Mouse (Mus musculus): ENCODE measurements at regions not wholly inside any gene's neighbourhood (a gene's known extent, or its start where the extent isn't known, plus 50 kb on each side); places are given as distances from the start of the nearest gene placed in this dataset.

DNA sequence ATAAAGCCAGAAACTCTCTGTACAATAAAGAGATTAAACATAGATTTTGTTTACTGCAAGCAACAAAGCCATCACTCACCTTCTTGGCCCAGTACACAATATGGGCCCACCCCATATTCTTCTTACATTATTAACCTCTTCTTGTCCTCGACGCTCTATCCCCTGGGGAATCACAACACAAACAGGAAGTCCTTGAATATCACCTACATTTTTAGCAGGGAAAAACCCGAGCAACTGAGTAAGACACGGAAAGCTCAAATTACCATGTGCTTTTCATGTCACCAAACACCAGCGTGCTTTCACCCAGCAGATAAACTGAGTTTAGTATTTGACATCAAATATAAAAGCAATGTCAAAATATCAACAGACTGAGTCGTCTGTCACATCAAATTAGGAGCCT, 179.7 kb downstream of the Parm1 start:
- H3K4me2 ChIP-seq (replicated peaks; ENCODE audit: low read depth, low read length): no peak overlapping the region
- H3K4me3 ChIP-seq (ENCODE audit: low read depth, low read length): no peak overlapping the region
- H3K27ac ChIP-seq (ENCODE audit: low read length): no peak overlapping the region
- no peak for DNase-seq (ENCODE audit: low spot score)
- H3K9ac ChIP-seq (replicated peaks; ENCODE audit: low read depth): no peak overlapping the region
- WGBS: 47% methylated on average over 6 of the region's 6 CpGs
- no peaks in the 10 kb centered on the region for H3K27me3 ChIP-seq (replicated peaks; ENCODE audit: insufficient read depth, low read length)
- no peaks in the 10 kb centered on the region for H3K4me1 ChIP-seq (ENCODE audit: insufficient read depth, low read depth, low read length)
- no peak for TF ChIP-seq EP300 (IDR thresholded peaks at IDR 0.05)
- no peak for TF ChIP-seq CTCF (IDR thresholded peaks at IDR 0.05)
- no peaks in the 10 kb centered on the region for H3K9me3 ChIP-seq (ENCODE audit: low read length)
- ATAC-seq: no peak
- H3K36me3 ChIP-seq (ENCODE audit: insufficient read depth, low read length): no peaks in the 10 kb centered on the region

DNA sequence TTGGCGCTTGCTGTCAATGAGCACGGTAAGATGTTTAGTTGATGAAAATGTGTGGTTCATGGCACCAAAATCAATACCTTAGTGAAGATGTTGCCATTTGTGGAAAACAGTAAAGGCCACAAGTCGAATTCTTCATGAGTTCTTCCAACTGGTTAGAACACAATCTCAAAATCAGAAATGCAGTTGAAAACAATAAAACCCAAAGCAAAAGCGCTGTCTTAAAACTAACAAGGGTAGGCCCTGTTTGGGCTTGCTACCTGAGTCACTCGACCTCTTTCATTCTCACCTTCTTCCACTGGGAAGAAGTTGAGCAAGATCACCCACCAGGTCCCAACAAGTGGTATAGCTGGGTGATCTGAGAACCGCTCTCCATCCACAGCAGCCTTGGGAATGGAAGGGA, 179.1 kb downstream of the Parm1 start:
- Histone ChIP-seq H3K4me2 (replicated peaks; ENCODE audit: low read depth, low read length) (no peak overlapping the region), H3K27ac (ENCODE audit: low read length) (no peak overlapping the region), H3K9me3 (ENCODE audit: low read length) (no peaks in the 10 kb centered on the region), H3K4me3 (ENCODE audit: low read depth, low read length) (no peak overlapping the region), H3K4me1 (ENCODE audit: insufficient read depth, low read depth, low read length) (no peaks in the 10 kb centered on the region), H3K27me3 (replicated peaks; ENCODE audit: insufficient read depth, low read length) (no peaks in the 10 kb centered on the region), H3K9ac (replicated peaks; ENCODE audit: low read depth) (no peak overlapping the region), H3K36me3 (ENCODE audit: insufficient read depth, low read length) (no peaks in the 10 kb centered on the region)
- TF ChIP-seq EP300 (IDR thresholded peaks at IDR 0.05) (no peak), CTCF (IDR thresholded peaks at IDR 0.05) (no peak)
- 80% methylated on average over 6 of the region's 6 CpGs for WGBS
- ATAC-seq: no peak
- DNase-seq (ENCODE audit: low spot score): no peak

DNA sequence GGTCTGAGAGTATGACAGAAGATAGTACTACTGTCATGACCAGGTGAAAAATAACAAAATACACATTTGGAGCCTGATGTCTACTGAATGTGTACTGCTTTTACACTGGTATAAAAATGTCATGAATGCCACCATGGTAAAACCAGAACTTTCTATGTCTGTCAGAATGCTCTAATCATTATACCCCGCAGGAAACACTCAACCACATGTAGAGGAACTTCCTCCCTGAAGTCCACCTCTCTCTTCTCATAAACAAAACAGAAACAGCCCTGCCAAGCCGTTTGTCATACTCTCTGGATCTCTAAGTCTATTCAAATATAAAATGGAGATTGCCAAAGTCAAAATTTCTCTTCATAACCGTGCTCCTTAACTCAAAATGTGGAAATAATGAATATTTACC, 178.2 kb downstream of the Parm1 start:
- Histone ChIP-seq H3K9me3 (ENCODE audit: low read length) (no peaks in the 10 kb centered on the region), H3K4me1 (ENCODE audit: insufficient read depth, low read depth, low read length) (no peaks in the 10 kb centered on the region), H3K27me3 (replicated peaks; ENCODE audit: insufficient read depth, low read length) (no peaks in the 10 kb centered on the region), H3K36me3 (ENCODE audit: insufficient read depth, low read length) (no peaks in the 10 kb centered on the region), H3K9ac (replicated peaks; ENCODE audit: low read depth) (no peak overlapping the region), H3K4me3 (ENCODE audit: low read depth, low read length) (no peak overlapping the region), H3K4me2 (replicated peaks; ENCODE audit: low read depth, low read length) (no peak overlapping the region), H3K27ac (ENCODE audit: low read length) (no peak overlapping the region)
- ATAC-seq (no peak), DNase-seq (ENCODE audit: low spot score) (no peak)
- TF ChIP-seq CTCF (IDR thresholded peaks at IDR 0.05) (no peak), EP300 (IDR thresholded peaks at IDR 0.05) (no peak)
- WGBS: 60% methylated on average over 3 of the region's 3 CpGs

DNA sequence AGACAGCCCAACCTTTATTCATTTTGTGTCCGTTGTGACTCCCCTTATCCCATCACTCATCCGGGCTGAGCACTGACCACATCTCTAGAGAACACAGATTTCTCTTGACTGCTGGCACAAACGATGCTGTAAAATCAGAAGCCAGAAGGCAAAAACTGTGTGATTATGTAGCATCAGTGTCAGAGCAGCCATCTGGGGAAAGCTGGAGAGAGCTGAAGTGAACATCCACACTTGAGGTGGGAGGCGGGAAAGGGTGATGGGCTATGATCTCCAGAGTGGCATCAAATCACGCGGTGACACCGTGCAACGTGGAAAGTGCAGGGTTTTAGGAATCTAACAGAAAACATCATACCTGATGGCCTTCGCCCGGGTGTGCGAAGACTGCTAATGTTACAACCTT, 175.9 kb downstream of the Parm1 start:
- no peaks in the 10 kb centered on the region for H3K4me1 ChIP-seq (ENCODE audit: insufficient read depth, low read depth, low read length)
- H3K9me3 ChIP-seq (ENCODE audit: low read length): no peaks in the 10 kb centered on the region
- ATAC-seq (no peak), DNase-seq (ENCODE audit: low spot score) (no peak)
- 75% methylated on average over 11 of the region's 11 CpGs for WGBS
- H3K27me3 ChIP-seq (replicated peaks; ENCODE audit: insufficient read depth, low read length): no peaks in the 10 kb centered on the region
- TF ChIP-seq CTCF (IDR thresholded peaks at IDR 0.05): no peak
- no peak for TF ChIP-seq EP300 (IDR thresholded peaks at IDR 0.05)
- H3K9ac ChIP-seq (replicated peaks; ENCODE audit: low read depth): no peak overlapping the region
- H3K36me3 ChIP-seq (ENCODE audit: insufficient read depth, low read length): no peaks in the 10 kb centered on the region
- no peak overlapping the region for H3K4me2 ChIP-seq (replicated peaks; ENCODE audit: low read depth, low read length)
- H3K4me3 ChIP-seq (ENCODE audit: low read depth, low read length): no peak overlapping the region
- H3K27ac ChIP-seq (ENCODE audit: low read length): no peak overlapping the region

DNA sequence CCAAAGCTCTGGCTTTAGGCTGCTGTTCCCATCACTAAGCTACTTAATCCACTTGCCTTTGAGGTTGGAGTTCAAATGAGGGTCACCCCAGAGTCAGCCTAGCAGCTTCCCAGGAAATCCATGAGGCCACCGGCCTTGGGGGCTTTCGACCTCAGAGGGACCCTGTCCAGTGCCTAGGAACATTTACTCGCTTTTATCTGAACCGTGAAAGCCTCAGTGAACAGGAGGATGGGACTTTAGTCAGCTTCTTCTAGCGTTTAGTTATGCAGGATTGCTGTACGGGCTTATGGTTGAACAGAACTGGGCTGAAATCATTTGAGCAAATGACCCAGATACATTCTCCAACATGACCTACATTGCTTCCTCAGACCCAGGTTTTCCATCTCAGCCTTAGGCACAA, 174.9 kb downstream of the Parm1 start:
- Histone ChIP-seq H3K9me3 (ENCODE audit: low read length) (no peaks in the 10 kb centered on the region), H3K27ac (ENCODE audit: low read length) (no peak overlapping the region), H3K4me2 (replicated peaks; ENCODE audit: low read depth, low read length) (no peak overlapping the region), H3K36me3 (ENCODE audit: insufficient read depth, low read length) (no peaks in the 10 kb centered on the region), H3K4me3 (ENCODE audit: low read depth, low read length) (no peak overlapping the region), H3K9ac (replicated peaks; ENCODE audit: low read depth) (no peak overlapping the region), H3K27me3 (replicated peaks; ENCODE audit: insufficient read depth, low read length) (no peaks in the 10 kb centered on the region), H3K4me1 (ENCODE audit: insufficient read depth, low read depth, low read length) (no peaks in the 10 kb centered on the region)
- no peak for TF ChIP-seq CTCF (IDR thresholded peaks at IDR 0.05)
- 46% methylated on average over 6 of the region's 6 CpGs for WGBS
- DNase-seq (ENCODE audit: low spot score): no peak
- ATAC-seq: no peak

DNA sequence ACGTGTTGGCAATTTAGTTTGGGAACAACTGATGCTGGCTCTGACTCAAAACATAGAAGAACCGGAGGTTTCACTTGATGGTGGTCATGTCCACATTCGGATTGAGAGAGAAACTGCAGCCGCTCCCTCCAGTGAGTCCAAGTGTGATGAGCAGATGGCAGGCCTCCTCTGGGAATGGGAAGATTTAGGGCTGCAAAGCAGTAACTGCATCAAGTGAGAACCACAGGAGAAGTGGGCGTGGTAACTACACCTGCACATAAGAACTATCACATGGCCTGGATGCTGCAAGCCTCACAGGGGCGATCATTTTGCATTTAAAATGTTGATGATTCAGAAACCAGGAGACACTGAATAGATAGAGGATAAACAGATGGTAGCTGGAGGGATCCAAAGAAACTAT, 161.3 kb downstream of the Parm1 start:
- ATAC-seq: no peak
- 76% methylated on average over 6 of the region's 6 CpGs for WGBS
- no peak overlapping the region for H3K27ac ChIP-seq (ENCODE audit: low read length)
- no peak for DNase-seq (ENCODE audit: low spot score)
- no peaks in the 10 kb centered on the region for H3K4me1 ChIP-seq (ENCODE audit: insufficient read depth, low read depth, low read length)
- H3K27me3 ChIP-seq (replicated peaks; ENCODE audit: insufficient read depth, low read length): no peaks in the 10 kb centered on the region
- no peak for TF ChIP-seq CTCF (IDR thresholded peaks at IDR 0.05)
- TF ChIP-seq EP300 (IDR thresholded peaks at IDR 0.05): no peak
- H3K9ac ChIP-seq (replicated peaks; ENCODE audit: low read depth): no peak overlapping the region
- no peak overlapping the region for H3K4me2 ChIP-seq (replicated peaks; ENCODE audit: low read depth, low read length)
- H3K9me3 ChIP-seq (ENCODE audit: low read length): no peaks in the 10 kb centered on the region
- H3K36me3 ChIP-seq (ENCODE audit: insufficient read depth, low read length): no peaks in the 10 kb centered on the region
- H3K4me3 ChIP-seq (ENCODE audit: low read depth, low read length): no peak overlapping the region

All from lung, postnatal 0 days (tissue).